10 mouse cellular contexts compared by ENCODE assay signal in the genomic region with DNA sequence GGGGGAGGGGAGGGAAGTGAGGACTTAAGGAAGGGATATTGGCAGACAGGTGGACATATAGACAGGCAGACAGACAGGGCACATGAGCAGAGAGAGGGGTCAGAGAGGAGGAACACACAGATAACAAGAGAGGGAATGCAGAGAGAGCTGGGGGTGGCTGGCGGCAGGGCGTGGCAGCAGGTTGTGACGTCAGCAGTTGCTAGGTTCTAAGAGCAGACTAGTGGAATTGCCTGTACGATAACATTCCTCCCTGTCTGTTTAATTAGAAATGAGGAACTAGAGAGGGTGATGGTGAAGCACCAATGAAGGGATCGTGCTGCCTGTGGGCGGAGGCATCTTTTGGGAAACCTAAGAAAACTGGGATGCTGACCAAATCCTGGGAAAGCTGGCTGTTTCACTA. TPM values are rescaled to one million over a fixed set of nuclear protein-coding genes. Genes with fewer than 3 reads are reported as not detected.
DNase-seq lines count a peak whose midpoint lies in the region; ATAC-seq and TF ChIP-seq lines count a peak whose summit lies in the region.
"Had no signal": no experiment of that assay in that cellular context is flagged by ENCODE, and none has a peak within 500 bp of the region (broad histone marks: within the 10 kb centered on the region; RNA-seq: fewer than 3 reads in every experiment).

No protein-coding gene starts in this region.

- peak overlapping the region; percentile 21; the same call in 1 of the 2 replicates for H3K4me2 ChIP-seq in hindbrain, embryonic 16.5 days (ENCODE audit: low read length)
- H3K4me2 ChIP-seq: midbrain, embryonic 12.5 days had no signal

- no peak for TF ChIP-seq CTCF in MEL (IDR thresholded peaks at IDR 0.05 in 2 of 3, conservative IDR thresholded peaks at IDR 0.05 in 1 of 3; ENCODE audit: control insufficient read depth in 1 of 3, insufficient read depth in 1 of 3, low read depth in 2 of 3, low read length in 3 of 3, poor library complexity in 1 of 3, severe bottlenecking in 1 of 3)

- no peak overlapping the region for H3K27ac ChIP-seq in MEL (ENCODE audit: control insufficient read depth, low read depth, low read length)
- H3K27ac ChIP-seq in hindbrain, embryonic 16.5 days (ENCODE audit: low read depth, low read length), result no peak overlapping the region
- H3K27ac ChIP-seq: midbrain, embryonic 12.5 days had no signal

- no peak for TF ChIP-seq RAD21 in MEL (IDR thresholded peaks at IDR 0.05; ENCODE audit: low read depth, low read length)

- no peak for ATAC-seq in hindbrain, embryonic 16.5 days
- no peak for ATAC-seq in frontal cortex, adult (ENCODE audit: low TSS enrichment)

- H3K27me3 ChIP-seq in MEL (ENCODE audit: control insufficient read depth in 1 of 2, insufficient read depth in 2 of 2, low read length in 2 of 2), result no peaks in the 10 kb centered on the region
- H3K27me3 ChIP-seq in hindbrain, embryonic 16.5 days (replicated peaks; ENCODE audit: control insufficient read depth, insufficient read depth, low read length), result no peaks in the 10 kb centered on the region
- H3K27me3 ChIP-seq: midbrain, embryonic 12.5 days had no signal

- TF ChIP-seq POLR2A in MEL (IDR thresholded peaks at IDR 0.05; ENCODE audit: control insufficient read depth in 1 of 2, insufficient read depth in 1 of 2, low read depth in 1 of 2, low read length in 2 of 2, poor library complexity in 1 of 2), result no peak

- no peak for TF ChIP-seq EP300 in MEL (IDR thresholded peaks at IDR 0.05; ENCODE audit: low read depth in 1 of 2, low read length in 2 of 2)

- peak; percentile 51 for DNase-seq in adrenal gland, postnatal 10 days
- DNase-seq in adrenal gland, postnatal 4 days (ENCODE audit: low spot score in 2 of 2), result no peak
- peak; percentile 16 to 40 for DNase-seq in left cerebral cortex, adult 18-20 months (ENCODE audit: low spot score in 2 of 2)
- no peak for DNase-seq in left cerebral cortex, postnatal 36 days (ENCODE audit: low spot score in 2 of 2)
- DNase-seq in MEL (ENCODE audit: low read depth, low spot score), result peak; percentile 93
- DNase-seq in naive thymus-derived CD4-positive, alpha-beta T cell, adult 2 months (ENCODE audit: low read depth), result peak; percentile 66

- H3K79me2 ChIP-seq in MEL (ENCODE audit: control insufficient read depth, insufficient read depth, low read length, poor library complexity), result no peaks in the 10 kb centered on the region

- intact Hi-C loops in left cerebral cortex, postnatal 36 days (cut with DNase I), result no loop called here

- H3K36me3 ChIP-seq in MEL (ENCODE audit: control insufficient read depth in 1 of 2, insufficient read depth in 2 of 2, low read length in 2 of 2), result peaks cover 0 to 8% of the 10 kb centered on the region in 2 experiments; a peak in 2 of 4 replicates
- no peaks in the 10 kb centered on the region for H3K36me3 ChIP-seq in hindbrain, embryonic 16.5 days (ENCODE audit: control insufficient read depth, insufficient read depth, low read length)
- H3K36me3 ChIP-seq: midbrain, embryonic 12.5 days had no signal

- peak overlapping the region; percentile 39 to 56 for H3K4me3 ChIP-seq in MEL (ENCODE audit: control insufficient read depth in 1 of 2, insufficient read depth in 1 of 2, low read depth in 2 of 2, low read length in 2 of 2)
- no peak overlapping the region for H3K4me3 ChIP-seq in hindbrain, embryonic 16.5 days (ENCODE audit: low read length)
- H3K4me3 ChIP-seq: midbrain, embryonic 12.5 days had no signal

- peak overlapping the region; percentile 23 for H3K9ac ChIP-seq in MEL (ENCODE audit: control insufficient read depth, low read depth, low read length, poor library complexity, severe bottlenecking)
- H3K9ac ChIP-seq in hindbrain, embryonic 16.5 days (ENCODE audit: low read depth, low read length), result no peak overlapping the region
- H3K9ac ChIP-seq: midbrain, embryonic 12.5 days had no signal

- H3K4me1 ChIP-seq in MEL (ENCODE audit: control insufficient read depth in 1 of 2, insufficient read depth in 2 of 2, low read length in 2 of 2), result peaks cover 4 to 10% of the 10 kb centered on the region in 2 experiments; a peak in 3 of 4 replicates
- H3K4me1 ChIP-seq in hindbrain, embryonic 16.5 days (ENCODE audit: control insufficient read depth, insufficient read depth, low read depth, low read length), result no peaks in the 10 kb centered on the region
- H3K4me1 ChIP-seq: midbrain, embryonic 12.5 days had no signal

- WGBS in hindbrain, embryonic 16.5 days, result 50% methylated on average over 6 of the region's 6 CpGs

- no peaks in the 10 kb centered on the region for H3K9me3 ChIP-seq in MEL (replicated peaks; ENCODE audit: insufficient read depth, low read length)
- H3K9me3 ChIP-seq in hindbrain, embryonic 16.5 days (ENCODE audit: control insufficient read depth, low read length), result no peaks in the 10 kb centered on the region
- H3K9me3 ChIP-seq: midbrain, embryonic 12.5 days had no signal

TF ChIP-seq in MEL, 35 proteins besides CTCF, POLR2A, EP300 and RAD21 (continues in another document):
- TF ChIP-seq ZMIZ1 (IDR thresholded peaks at IDR 0.05; ENCODE audit: low read depth, low read length) (no peak), TAL1 (IDR thresholded peaks at IDR 0.05; ENCODE audit: low read length) (no peak), JUND (IDR thresholded peaks at IDR 0.05; ENCODE audit: low read depth, low read length) (no peak), ELF1 (IDR thresholded peaks at IDR 0.05; ENCODE audit: low read depth, low read length) (0 out of 2 replicates have a peak, but pooled peaks have one; percentile 11), ZC3H11A (IDR thresholded peaks at IDR 0.05; ENCODE audit: low read depth, low read length) (no peak), ETS1 (IDR thresholded peaks at IDR 0.05; ENCODE audit: low read depth, low read length) (peak; percentile 35; the same call in 1 of the 2 replicates), GATA1 (IDR thresholded peaks at IDR 0.05; ENCODE audit: low read depth, low read length) (peak; percentile 68), CHD2 (IDR thresholded peaks at IDR 0.05; ENCODE audit: low read length) (peak; percentile 89), MAZ (IDR thresholded peaks at IDR 0.05; ENCODE audit: low read depth, low read length) (no peak), BHLHE40 (IDR thresholded peaks at IDR 0.05; ENCODE audit: borderline replicate concordance, low read depth, low read length) (0 out of 2 replicates have a peak, but pooled peaks have one; percentile 22), NELFE (IDR thresholded peaks at IDR 0.05; ENCODE audit: low read depth, low read length) (no peak), E2F4 (IDR thresholded peaks at IDR 0.05; ENCODE audit: borderline replicate concordance, low read depth, low read length) (no peak), HCFC1 (IDR thresholded peaks at IDR 0.05; ENCODE audit: low read depth, low read length) (no peak), ZKSCAN1 (IDR thresholded peaks at IDR 0.05; ENCODE audit: low read depth, low read length) (no peak), SIN3A (IDR thresholded peaks at IDR 0.05; ENCODE audit: low read length) (peak; percentile 43)

RNA-seq across cellular contexts. Expression of a gene that starts 11.8 kb away (rescaled TPM):
- total RNA-seq in adrenal gland, postnatal 10 days (2021), result 10 to 100 TPM in 1 of 2 experiments, 1 to 10 TPM in 1; 8.1 to 17.5 TPM
- total RNA-seq in adrenal gland, postnatal 4 days (2021), result 1 to 10 TPM; 7.2 to 9.6 TPM
- total RNA-seq in left cerebral cortex, adult 18-20 months (2021), result 1 to 10 TPM; 1.7 to 2.2 TPM
- 1 to 10 TPM; 1.0 to 1.4 TPM for total RNA-seq in left cerebral cortex, postnatal 36 days (2021)
- not detected in 2 replicates for total RNA-seq in MEL (2012; rRNA removed)
- polyA plus RNA-seq in MEL (2012; ENCODE audit: insufficient read depth in 1 of 2, insufficient read length in 2 of 2, low read depth in 1 of 2, low replicate concordance in 2 of 2, missing spikeins in 1 of 2), result not detected
- polyA plus RNA-seq in hindbrain, embryonic 16.5 days (2015; fragmentation: Nextera tagmentation; extraction: Ambion mirVana), result 0.91 and 0.94 TPM in 2 replicates

RNA-seq across cellular contexts. Expression of a gene that starts 15.3 kb away (rescaled TPM):
- total RNA-seq in adrenal gland, postnatal 10 days (2021), result 10 to 100 TPM; 68.0 to 74.5 TPM
- 10 to 100 TPM; 77.3 to 80.0 TPM for total RNA-seq in adrenal gland, postnatal 4 days (2021)
- 10 to 100 TPM; 68.1 to 74.0 TPM for total RNA-seq in left cerebral cortex, adult 18-20 months (2021)
- total RNA-seq in left cerebral cortex, postnatal 36 days (2021), result 10 to 100 TPM; 67.7 to 70.2 TPM
- 100 and 109 TPM in 2 replicates for total RNA-seq in MEL (2012; rRNA removed)
- polyA plus RNA-seq in MEL (2012; ENCODE audit: insufficient read depth in 1 of 2, insufficient read length in 2 of 2, low read depth in 1 of 2, low replicate concordance in 2 of 2, missing spikeins in 1 of 2), result 100 to 1,000 TPM in 1 of 2 experiments, 10 to 100 TPM in 1; 62.4 to 323 TPM
- 105 and 112 TPM in 2 replicates for polyA plus RNA-seq in hindbrain, embryonic 16.5 days (2015; fragmentation: Nextera tagmentation; extraction: Ambion mirVana)

RNA-seq across cellular contexts. Expression of a gene that starts 26.4 kb away (rescaled TPM):
- total RNA-seq in adrenal gland, postnatal 10 days (2021), result 1 to 10 TPM; 1.4 to 2.3 TPM
- 1 to 10 TPM in 1 of 2 experiments, under 1 TPM in 1; 0.59 to 1.4 TPM for total RNA-seq in adrenal gland, postnatal 4 days (2021)
- not detected for total RNA-seq in left cerebral cortex, adult 18-20 months (2021)
- total RNA-seq in left cerebral cortex, postnatal 36 days (2021), result not detected
- total RNA-seq in MEL (2012; rRNA removed), result not detected in 2 replicates
- polyA plus RNA-seq in MEL (2012; ENCODE audit: insufficient read depth in 1 of 2, insufficient read length in 2 of 2, low read depth in 1 of 2, low replicate concordance in 2 of 2, missing spikeins in 1 of 2), result not detected
- polyA plus RNA-seq in hindbrain, embryonic 16.5 days (2015; fragmentation: Nextera tagmentation; extraction: Ambion mirVana), result not detected in 2 replicates
- polyA plus RNA-seq: C2C12; midbrain, embryonic 12.5 days had no signal

RNA-seq across cellular contexts. Expression of a gene that starts 35.5 kb away (rescaled TPM):
- total RNA-seq in adrenal gland, postnatal 10 days (2021), result not detected
- 1 to 10 TPM; 1.7 to 2.2 TPM for total RNA-seq in adrenal gland, postnatal 4 days (2021)
- total RNA-seq in left cerebral cortex, adult 18-20 months (2021), result 1 to 10 TPM in 1 of 2 experiments, under 1 TPM in 1; 0.80 to 1.1 TPM
- 1 to 10 TPM in 1 of 2 experiments, under 1 TPM in 1; 0.76 to 1.7 TPM for total RNA-seq in left cerebral cortex, postnatal 36 days (2021)
- 1.5 and 2.1 TPM in 2 replicates for total RNA-seq in MEL (2012; rRNA removed)
- 1 to 10 TPM in 1 of 2 experiments, not detected in 1; 3.6 TPM for polyA plus RNA-seq in MEL (2012; ENCODE audit: insufficient read depth in 1 of 2, insufficient read length in 2 of 2, low read depth in 1 of 2, low replicate concordance in 2 of 2, missing spikeins in 1 of 2)
- polyA plus RNA-seq in hindbrain, embryonic 16.5 days (2015; fragmentation: Nextera tagmentation; extraction: Ambion mirVana), result 3.7 and 4.9 TPM in 2 replicates
- polyA plus RNA-seq: C2C12 had no signal

RNA-seq across cellular contexts. Expression of a gene that starts 38.8 kb away (rescaled TPM):
- total RNA-seq in adrenal gland, postnatal 10 days (2021), result 1 to 10 TPM; 3.2 to 7.6 TPM
- total RNA-seq in adrenal gland, postnatal 4 days (2021), result 1 to 10 TPM; 5.4 to 8.0 TPM
- 1 to 10 TPM; 2.5 to 2.7 TPM for total RNA-seq in left cerebral cortex, adult 18-20 months (2021)
- total RNA-seq in left cerebral cortex, postnatal 36 days (2021), result 1 to 10 TPM; 2.0 to 4.2 TPM
- total RNA-seq in MEL (2012; rRNA removed), result 7.5 and 8.5 TPM in 2 replicates
- 10 to 100 TPM in 1 of 2 experiments, not detected in 1; 13.4 TPM for polyA plus RNA-seq in MEL (2012; ENCODE audit: insufficient read depth in 1 of 2, insufficient read length in 2 of 2, low read depth in 1 of 2, low replicate concordance in 2 of 2, missing spikeins in 1 of 2)
- 4.2 and 5.7 TPM in 2 replicates for polyA plus RNA-seq in hindbrain, embryonic 16.5 days (2015; fragmentation: Nextera tagmentation; extraction: Ambion mirVana)

Comparison
In these comparisons a context has a peak if more than half of its experiments do, and no peak if none do; other contexts are left out.
1. DNase-seq: peak in adrenal gland, postnatal 10 days (single experiment), left cerebral cortex, adult 18-20 months (2 of 2), MEL (single experiment) and naive thymus-derived CD4-positive, alpha-beta T cell, adult 2 months (single experiment); none in adrenal gland, postnatal 4 days (0 of 2) and left cerebral cortex, postnatal 36 days (0 of 2).